Mouse (Mus musculus): ENCODE measurements around the gene Best2.

- TF ChIP-seq GATA1 (IDR thresholded peaks at IDR 0.05; ENCODE audit: borderline replicate concordance, low read length): no peak
- TF ChIP-seq FLI1 (IDR thresholded peaks at IDR 0.05; ENCODE audit: low read length): no peak
Observed at GRCm38 (mm10) chr8:84996978-84997377, 17.4 kb downstream of the Best2 start.
